ENCODE assay signal across 8 mouse cellular contexts in the genomic region with DNA sequence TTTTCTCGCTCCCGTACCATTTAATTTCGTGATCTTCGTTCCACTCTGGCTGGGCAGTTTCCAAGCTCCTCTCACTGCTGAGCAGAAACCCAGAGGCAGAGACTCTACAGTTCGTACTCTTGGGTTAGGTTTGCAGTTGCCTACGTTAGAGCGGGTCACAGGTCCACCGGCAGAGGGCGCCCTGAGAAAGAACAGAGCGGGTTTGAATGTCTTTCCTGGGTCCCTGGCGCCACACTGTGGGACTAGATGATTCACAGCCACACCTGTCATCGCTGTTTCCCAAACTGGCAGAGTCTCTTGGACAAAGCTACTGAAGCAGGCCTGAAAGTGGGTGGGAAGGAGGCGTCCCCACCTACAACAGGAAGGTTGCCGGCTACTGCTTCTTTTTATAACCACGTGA.
DNase-seq lines count a peak whose midpoint lies in the region; ATAC-seq lines count a peak whose summit lies in the region.

No protein-coding gene starts in this region.

- peak; percentile 82 for DNase-seq in MN1 (ENCODE audit: low spot score)
- peak; percentile 91 for DNase-seq in cerebellum, adult 11-12 months
- peak; percentile 89 for DNase-seq in hindbrain, embryonic 14.5 days (ENCODE audit: low spot score)
- DNase-seq in left cerebral cortex, adult 11 months (ENCODE audit: low spot score) = peak; percentile 92
- DNase-seq in right cerebral cortex, postnatal 4 days = peak; percentile 99

- H3K4me1 ChIP-seq in hindbrain, embryonic 14.5 days (replicated peaks; ENCODE audit: control insufficient read depth, insufficient read depth, low read length) = peaks cover 38% of the 10 kb centered on the region

- ATAC-seq in frontal cortex, adult (ENCODE audit: low TSS enrichment) = peak; percentile 85
- peak; percentile 72 for ATAC-seq in hindbrain, embryonic 14.5 days (ENCODE audit: low FRiP score)
- ATAC-seq in megakaryocyte progenitor cell, adult 5-6 weeks (replicated peaks; ENCODE audit: poor library complexity) = peak; percentile 91
- ATAC-seq in erythroblast, adult 5-6 weeks (replicated peaks; ENCODE audit: low FRiP score, poor library complexity, severe bottlenecking) = no peak

- H3K9ac ChIP-seq in hindbrain, embryonic 14.5 days = no peak overlapping the region

- H3K9me3 ChIP-seq in hindbrain, embryonic 14.5 days (ENCODE audit: control insufficient read depth, low read length) = no peaks in the 10 kb centered on the region

- H3K4me2 ChIP-seq in hindbrain, embryonic 14.5 days (replicated peaks) = no peak overlapping the region; the same call in 1 of the 2 replicates

- H3K27ac ChIP-seq in hindbrain, embryonic 14.5 days = peak overlapping the region; percentile 20

- no peaks in the 10 kb centered on the region for H3K36me3 ChIP-seq in hindbrain, embryonic 14.5 days (replicated peaks; ENCODE audit: control insufficient read depth, insufficient read depth)

- H3K4me3 ChIP-seq in hindbrain, embryonic 14.5 days (replicated peaks; ENCODE audit: low read length) = no peak overlapping the region

- 2% methylated on average over 15 of the region's 15 CpGs for WGBS in hindbrain, embryonic 14.5 days

- H3K27me3 ChIP-seq in hindbrain, embryonic 14.5 days (ENCODE audit: control insufficient read depth, insufficient read depth, low read length) = peaks cover 23% of the 10 kb centered on the region
